In genomic region chr16:30188769-30189430, GRCm38 (mm10) we compare ENCODE assay signal across 7 mouse cellular contexts.
DNase-seq lines count a peak whose midpoint lies in the region; ATAC-seq and TF ChIP-seq lines count a peak whose summit lies in the region.

No protein-coding gene starts in this region.

- peak overlapping the region; percentile 62 for H3K27ac ChIP-seq in spleen, adult 2 months (ENCODE audit: insufficient read depth, low read length)
- no peak overlapping the region for H3K27ac ChIP-seq in intestine, embryonic 16.5 days (ENCODE audit: low read length)

- H3K9ac ChIP-seq in intestine, embryonic 16.5 days (ENCODE audit: low read depth, low read length) = no peak overlapping the region

- H3K9me3 ChIP-seq in intestine, embryonic 16.5 days (ENCODE audit: control insufficient read depth, low read length) = no peaks in the 10 kb centered on the region

- no peak for ATAC-seq in intestine, embryonic 16.5 days

- H3K4me3 ChIP-seq in spleen, adult 2 months (ENCODE audit: extremely low read depth, insufficient read depth, insufficient read length) = no peak overlapping the region
- H3K4me3 ChIP-seq in myocyte = peak overlapping the region; percentile 26
- no peak overlapping the region for H3K4me3 ChIP-seq in intestine, embryonic 16.5 days (ENCODE audit: low read length)

- no peaks in the 10 kb centered on the region for H3K27me3 ChIP-seq in spleen, adult 2 months (ENCODE audit: control insufficient read depth, insufficient read depth, low read length)
- no peaks in the 10 kb centered on the region for H3K27me3 ChIP-seq in myocyte (ENCODE audit: control insufficient read depth, insufficient read depth, insufficient read length)
- H3K27me3 ChIP-seq in intestine, embryonic 16.5 days (replicated peaks; ENCODE audit: control insufficient read depth, insufficient read depth, low read length) = no peaks in the 10 kb centered on the region

- 89% methylated on average over 8 of the region's 8 CpGs for WGBS in spleen, adult 2 months
- 78% methylated on average over 8 of the region's 8 CpGs for WGBS in intestine, embryonic 16.5 days

- H3K79me2 ChIP-seq in myocyte (ENCODE audit: control insufficient read depth, insufficient read depth) = no peaks in the 10 kb centered on the region

- DNase-seq in spleen, adult 2 months (ENCODE audit: low read depth in 1 of 2, low spot score in 2 of 2) = no peak
- no peak for DNase-seq in spleen, postnatal 14 days (ENCODE audit: low spot score in 2 of 2)
- DNase-seq in cerebellum, adult 9-10 months = peak; percentile 73
- DNase-seq in heart, adult 8-10 months (ENCODE audit: low spot score) = peak; percentile 74
- peak; percentile 46 to 74 for DNase-seq in layer of hippocampus, adult 18-20 months (ENCODE audit: low spot score in 2 of 2)

- peaks cover 30% of the 10 kb centered on the region for H3K4me1 ChIP-seq in spleen, adult 2 months (ENCODE audit: control insufficient read depth, insufficient read depth, insufficient read length)
- H3K4me1 ChIP-seq in intestine, embryonic 16.5 days (ENCODE audit: control insufficient read depth, insufficient read depth, low read length) = peaks cover 44% of the 10 kb centered on the region

- no peak for TF ChIP-seq CTCF in spleen, adult 2 months (IDR thresholded peaks at IDR 0.05; ENCODE audit: extremely low read depth, insufficient read depth, insufficient read length, insufficient replicate concordance)

- H3K36me3 ChIP-seq in spleen, adult 2 months (ENCODE audit: control insufficient read depth, insufficient read depth, low read length) = no peaks in the 10 kb centered on the region
- H3K36me3 ChIP-seq in myocyte (ENCODE audit: control insufficient read depth, insufficient read depth) = no peaks in the 10 kb centered on the region
- no peaks in the 10 kb centered on the region for H3K36me3 ChIP-seq in intestine, embryonic 16.5 days (ENCODE audit: control insufficient read depth, insufficient read depth, low read length)

- TF ChIP-seq POLR2A in spleen, adult 2 months (IDR thresholded peaks at IDR 0.05; ENCODE audit: low read depth, low read length) = no peak
- peak; percentile 57 for TF ChIP-seq POLR2A in myocyte (IDR thresholded peaks at IDR 0.05; ENCODE audit: insufficient read length, low read depth)

- peak overlapping the region; percentile 75 for H3K4me2 ChIP-seq in myocyte (ENCODE audit: low read depth)
- H3K4me2 ChIP-seq in intestine, embryonic 16.5 days (ENCODE audit: low read depth, low read length) = no peak overlapping the region

- H3ac ChIP-seq in myocyte (ENCODE audit: control insufficient read depth, insufficient read length) = no peak overlapping the region

TF ChIP-seq in myocyte, 11 proteins besides CTCF, POLR2A, EP300 and RAD21:
- TF ChIP-seq SRF (IDR thresholded peaks at IDR 0.05; ENCODE audit: control insufficient read depth, insufficient read length, low read depth) = no peak
- TF ChIP-seq TCF3 (IDR thresholded peaks at IDR 0.05; ENCODE audit: insufficient read length, low read depth) = peak; percentile 36
- no peak for TF ChIP-seq TCF12 (IDR thresholded peaks at IDR 0.05; ENCODE audit: insufficient read depth, poor library complexity, severe bottlenecking)
- TF ChIP-seq E2F4 (IDR thresholded peaks at IDR 0.05; ENCODE audit: insufficient read depth) = no peak
- peak; percentile 52 for TF ChIP-seq USF1 (IDR thresholded peaks at IDR 0.05; ENCODE audit: low read depth)
- TF ChIP-seq CEBPB (IDR thresholded peaks at IDR 0.05; ENCODE audit: insufficient read depth, poor library complexity, severe bottlenecking) = no peak
- no peak for TF ChIP-seq REST (IDR thresholded peaks at IDR 0.05; ENCODE audit: insufficient read depth, insufficient read length)
- TF ChIP-seq MAX (IDR thresholded peaks at IDR 0.05; ENCODE audit: low read depth) = no peak
- peak in 2 of 3 experiments; percentile 32 to 78 for TF ChIP-seq MYOD1 (IDR thresholded peaks at IDR 0.05; ENCODE audit: control insufficient read depth in 1 of 3, insufficient read length in 2 of 3, low read depth in 2 of 3)
- TF ChIP-seq MYOG (IDR thresholded peaks at IDR 0.05; ENCODE audit: control insufficient read depth in 1 of 3, insufficient read depth in 1 of 3, insufficient read length in 2 of 3, low read depth in 2 of 3) = peak in 2 of 3 experiments; percentile 65 to 86
- TF ChIP-seq POLR2AphosphoS2 (IDR thresholded peaks at IDR 0.05; ENCODE audit: insufficient read length, low read depth) = peak; percentile 45

Comparison
In these comparisons a context has a peak if more than half of its experiments do, and no peak if none do; other contexts are left out.
1. DNase-seq: peak in cerebellum, adult 9-10 months (single experiment), heart, adult 8-10 months (single experiment) and layer of hippocampus, adult 18-20 months (2 of 2); none in spleen, adult 2 months (0 of 2) and spleen, postnatal 14 days (0 of 2).